Mouse (Mus musculus): ENCODE measurements around the gene St6galnac5.

GRCm38 (mm10) chr3:153024016-153024415 lies 42.0 kb upstream of the St6galnac5 start:
- TF ChIP-seq CTCF (IDR thresholded peaks at IDR 0.05; ENCODE audit: extremely low read depth, insufficient read depth, insufficient read length, insufficient replicate concordance) (no peak), POLR2A (IDR thresholded peaks at IDR 0.05; ENCODE audit: low read depth, low read length) (no peak)

Measured in spleen, adult 2 months (tissue).